Mouse (Mus musculus): Measurements from ENCODE around the gene Slit3.
A peak's percentile ranks its signal among the peaks of the same experiment; 100 is the strongest.

Slit3 gene

DNA sequence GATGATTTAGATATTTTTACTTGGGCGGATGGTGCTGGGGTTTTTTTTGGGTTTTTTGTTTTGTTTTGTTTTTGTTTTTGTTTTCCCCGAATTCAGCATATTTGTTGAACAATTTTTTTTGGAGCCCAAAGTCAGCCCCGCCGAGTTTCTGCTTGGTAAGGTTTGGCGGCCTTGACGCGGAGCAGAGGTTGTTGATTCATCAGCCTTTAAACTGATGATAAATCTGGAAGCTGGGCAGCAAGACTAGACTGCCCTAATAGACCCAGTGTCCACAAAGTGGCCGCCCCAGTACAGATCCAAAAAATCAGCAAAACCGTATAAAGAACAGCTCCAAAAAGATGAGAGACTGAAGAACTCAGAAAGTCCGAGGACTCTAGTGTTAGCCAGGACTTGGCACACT, 421.7 kb downstream of the Slit3 start:
- no peak for DNase-seq

DNA sequence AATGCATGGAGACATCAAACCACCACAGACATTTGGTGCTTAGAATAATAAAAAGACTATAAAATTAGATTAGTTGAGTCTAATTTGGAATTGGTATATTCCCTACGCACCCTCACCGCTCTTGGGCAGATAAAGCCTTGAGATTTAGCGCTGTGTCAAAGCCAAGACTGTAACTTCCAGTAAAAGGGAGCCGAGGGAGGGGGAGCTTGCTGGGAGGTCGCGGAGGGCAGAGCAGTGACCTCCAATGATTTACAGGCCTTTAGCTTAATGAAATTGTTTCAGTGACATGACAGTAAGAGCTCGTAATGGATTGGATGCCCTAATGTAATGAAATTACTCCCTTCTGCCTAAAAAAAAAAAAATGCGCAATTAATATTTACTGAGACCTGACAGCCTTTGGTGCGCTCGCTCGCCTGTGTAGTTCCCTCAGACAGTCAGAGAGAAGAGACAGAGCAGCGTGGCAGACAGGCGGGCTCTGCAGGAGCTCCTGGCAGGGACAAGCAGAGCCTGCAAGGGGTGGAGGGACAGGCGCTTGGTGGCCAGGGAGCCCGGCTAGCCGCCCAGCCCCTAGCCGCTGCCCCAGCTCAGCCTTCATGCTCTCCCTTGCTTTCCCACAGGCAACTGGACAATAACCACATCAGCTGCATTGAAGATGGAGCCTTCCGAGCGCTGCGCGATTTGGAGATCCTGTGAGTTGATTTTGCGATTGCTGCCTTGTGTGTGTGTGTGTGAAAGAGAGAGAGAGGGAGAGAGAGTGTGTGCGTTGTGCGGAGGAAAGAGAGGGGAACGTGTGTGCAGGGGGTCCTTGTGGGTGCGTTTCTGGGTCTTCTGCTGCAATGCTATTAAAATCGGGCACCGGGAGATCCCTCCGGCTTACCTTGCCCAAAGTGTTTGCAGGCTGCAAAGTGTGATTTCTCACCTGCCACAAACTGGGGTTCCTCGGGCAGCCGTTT, 423.4 kb downstream of the Slit3 start:
- no peak for DNase-seq

DNA sequence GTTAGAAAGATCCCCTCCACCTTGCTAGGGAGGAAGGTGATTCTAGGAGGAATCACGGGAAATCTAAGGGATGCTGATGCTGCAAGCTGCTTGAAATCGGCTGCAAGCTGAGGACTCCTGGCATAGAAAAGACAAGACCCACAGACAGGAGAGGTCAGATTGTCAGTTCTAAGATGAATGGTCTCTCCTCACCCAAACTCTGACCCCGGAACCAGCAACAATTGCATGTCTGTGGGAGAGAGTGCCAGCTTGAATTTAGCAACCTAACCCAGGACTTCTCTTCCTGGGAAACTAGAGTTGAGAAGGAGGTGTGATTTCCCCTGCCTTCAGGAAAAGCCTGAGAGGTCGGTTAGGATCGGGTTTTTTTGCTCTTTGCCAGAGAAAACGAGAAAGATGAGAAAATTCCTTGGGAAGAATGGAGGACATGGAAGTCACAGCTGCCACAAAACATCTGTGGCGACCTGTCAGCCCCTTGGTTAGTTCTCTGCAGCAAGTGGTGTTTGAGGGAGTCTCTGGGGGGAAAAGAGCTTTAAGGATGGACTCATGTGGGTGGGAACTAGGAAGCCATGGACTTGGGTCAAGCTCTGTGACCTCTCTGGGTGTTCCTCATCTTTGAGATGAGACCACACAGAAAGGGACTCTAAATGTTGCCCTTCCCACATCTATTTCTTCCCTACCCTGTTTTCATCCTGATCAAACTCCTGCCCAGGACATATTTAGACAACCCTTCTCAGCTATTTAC, 425.2 kb downstream of the Slit3 start:
- DNase-seq, result no peak

DNA sequence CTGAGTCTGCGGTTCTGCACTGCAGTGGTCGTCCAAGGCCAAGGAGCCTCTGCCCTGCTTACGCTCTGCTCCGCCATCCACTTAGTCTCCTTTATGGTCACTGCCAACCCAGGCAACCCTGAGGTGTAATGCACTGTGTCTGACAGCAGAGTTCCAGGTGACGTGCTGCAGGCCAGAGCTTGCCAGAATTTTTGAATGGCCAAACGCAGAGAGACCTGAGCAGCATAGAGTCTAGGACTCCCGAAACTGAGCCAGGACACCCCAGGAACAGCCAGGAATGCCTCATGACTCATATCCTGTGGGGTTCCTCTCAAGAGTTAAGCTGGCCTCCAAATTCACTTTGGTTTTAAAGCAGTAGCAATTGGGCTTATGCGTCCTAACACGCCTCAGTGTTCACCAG, 429.0 kb downstream of the Slit3 start:
- no peak for DNase-seq

DNA sequence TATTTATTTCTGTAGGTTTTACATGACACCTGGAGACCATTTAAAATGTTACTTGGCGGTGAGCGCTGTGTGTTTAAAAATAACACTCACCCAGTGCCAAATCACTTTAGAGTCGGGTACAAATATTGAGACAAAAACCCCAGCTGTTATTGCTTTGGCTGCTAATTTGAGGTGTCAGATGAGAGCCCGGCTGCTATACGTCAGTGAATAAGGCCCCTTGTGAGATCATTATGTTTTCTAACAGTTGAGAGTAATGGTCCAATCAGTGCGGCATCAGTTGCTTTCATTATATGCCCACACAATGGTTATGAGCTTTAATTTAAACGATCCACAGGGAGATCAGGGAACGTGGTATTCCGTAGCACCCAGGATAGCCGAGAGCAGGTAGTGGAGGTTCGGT, 435.2 kb downstream of the Slit3 start:
- DNase-seq, result no peak

GRCm38 (mm10) chr11:35557476-35557875, 436.5 kb downstream of the Slit3 start:
- DNase-seq, result peak; percentile 12

- no peak for DNase-seq
These were observed 437.3 kb downstream of the Slit3 start for GRCm38 (mm10) chr11:35558311-35558710.

DNA sequence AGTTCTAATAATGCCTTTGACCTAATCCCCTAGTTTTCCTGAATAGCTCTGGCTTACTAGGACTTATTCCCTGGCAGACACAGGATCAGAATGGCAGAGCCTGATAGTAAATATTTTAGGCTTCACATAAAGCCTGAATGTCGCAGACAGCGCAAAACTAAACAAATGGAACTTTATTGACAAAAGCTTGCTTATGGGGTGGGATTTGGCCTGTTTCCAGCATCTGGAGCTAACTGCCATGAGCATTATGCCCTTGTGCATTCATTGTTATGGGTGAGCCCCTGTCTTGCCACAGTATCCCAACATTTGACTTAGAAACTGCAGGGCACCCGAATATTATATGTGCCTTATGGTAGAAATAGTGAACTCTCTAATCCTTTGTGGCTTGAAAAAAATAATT, 438.4 kb downstream of the Slit3 start:
- no peak for DNase-seq

DNA sequence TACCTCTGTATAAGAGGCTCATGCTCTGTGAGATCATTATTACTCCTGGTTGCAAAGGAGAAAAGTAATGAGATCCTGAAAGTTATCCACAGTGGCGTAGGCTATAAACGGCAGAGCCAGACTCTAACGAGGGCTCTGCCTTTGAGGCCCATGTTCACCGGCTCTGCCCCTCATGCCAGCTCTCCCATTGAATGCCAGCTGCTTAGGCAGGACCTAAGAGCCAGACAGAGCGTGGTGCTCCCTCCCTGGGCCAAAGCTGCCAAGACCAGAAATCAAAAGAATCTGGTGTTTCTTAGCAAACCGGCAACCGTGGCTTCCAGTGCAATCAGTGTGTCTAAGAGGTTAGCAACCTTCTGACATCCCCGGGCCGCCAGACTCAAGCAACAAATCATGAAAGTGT, 440.7 kb downstream of the Slit3 start:
- no peak for DNase-seq

DNA sequence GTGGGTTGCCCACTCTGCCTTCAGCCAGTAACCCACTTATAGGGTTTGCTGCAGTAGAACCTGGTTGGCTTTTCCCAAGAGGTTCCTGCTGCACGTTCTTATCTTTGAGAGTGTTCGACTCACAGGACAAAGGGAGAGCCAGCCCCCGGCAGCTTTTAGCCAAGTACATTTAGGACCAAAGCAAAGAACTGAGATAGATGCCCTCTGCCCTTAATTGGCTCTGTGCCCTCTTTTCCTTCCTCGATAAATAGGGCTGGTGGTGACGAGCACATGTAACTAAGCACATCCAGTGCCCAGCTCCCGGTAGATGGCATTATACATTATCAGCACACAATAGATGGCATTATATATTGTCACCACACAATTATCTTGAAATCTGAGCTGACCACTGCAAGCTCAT, 444.3 kb downstream of the Slit3 start:
- DNase-seq, result no peak

- DNase-seq, result no peak
These were observed 445.7 kb downstream of the Slit3 start for GRCm38 (mm10) chr11:35566686-35567085.

DNA sequence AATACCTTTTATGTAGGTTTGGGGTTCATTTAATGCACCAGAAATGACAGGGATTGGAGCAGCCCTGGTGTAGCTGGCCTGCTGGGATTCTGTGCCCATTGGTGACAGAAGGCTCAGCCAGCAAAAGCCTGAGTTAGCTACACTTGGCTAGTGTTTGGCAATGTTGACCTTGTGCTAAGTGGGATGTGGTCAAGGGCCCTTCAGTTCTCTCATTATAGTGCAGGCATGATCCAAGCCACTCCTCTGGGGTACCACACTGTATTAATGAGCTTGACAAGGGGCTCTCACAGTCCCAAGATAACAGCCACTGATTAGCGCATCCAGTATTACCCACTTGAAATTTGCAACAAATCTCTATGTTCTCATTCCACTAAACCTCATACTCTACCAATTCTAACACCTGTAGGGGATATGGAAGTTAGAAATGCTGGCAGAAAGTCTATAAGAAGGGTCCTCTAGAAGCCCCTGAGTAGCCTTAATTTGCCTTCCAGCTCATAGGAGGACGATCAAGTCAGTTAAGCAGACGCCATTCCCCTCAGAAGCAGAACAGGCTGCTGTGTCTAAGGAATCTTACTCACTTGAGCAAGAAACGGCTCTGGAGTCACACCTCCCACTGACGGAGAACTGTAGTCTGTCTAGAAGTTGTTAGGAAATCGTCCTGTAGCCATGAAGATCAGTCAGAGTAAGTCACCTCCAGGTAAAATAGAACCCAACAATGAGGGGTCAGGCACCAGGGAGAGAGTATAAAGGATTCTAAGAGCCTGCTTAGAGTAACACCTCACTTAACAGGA, 448.3 kb downstream of the Slit3 start:
- peak; percentile 42 for DNase-seq

DNA sequence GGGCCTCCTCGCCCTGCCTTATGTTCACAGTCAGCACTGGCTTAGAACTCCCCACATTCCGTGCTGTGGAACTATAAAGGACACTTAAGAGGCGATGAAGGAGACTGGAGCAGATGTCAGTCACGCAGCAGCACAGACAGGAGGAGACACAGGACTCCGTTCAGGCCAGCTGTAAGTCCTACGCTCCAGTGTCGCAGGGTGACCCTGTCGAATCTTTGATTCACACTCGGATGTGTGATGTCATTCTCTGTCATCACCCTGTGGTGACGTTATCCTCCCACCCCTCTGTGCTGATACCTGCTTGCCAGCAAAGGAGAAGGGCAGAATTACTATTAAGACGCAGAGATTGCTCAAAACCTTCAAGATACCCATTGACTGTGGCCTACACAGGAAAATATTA, 448.9 kb downstream of the Slit3 start:
- no peak for DNase-seq

- no peak for DNase-seq
These were observed 450.9 kb downstream of the Slit3 start for GRCm38 (mm10) chr11:35571910-35572309.

GRCm38 (mm10) chr11:35578796-35579195, 457.8 kb downstream of the Slit3 start:
- DNase-seq, result no peak

DNA sequence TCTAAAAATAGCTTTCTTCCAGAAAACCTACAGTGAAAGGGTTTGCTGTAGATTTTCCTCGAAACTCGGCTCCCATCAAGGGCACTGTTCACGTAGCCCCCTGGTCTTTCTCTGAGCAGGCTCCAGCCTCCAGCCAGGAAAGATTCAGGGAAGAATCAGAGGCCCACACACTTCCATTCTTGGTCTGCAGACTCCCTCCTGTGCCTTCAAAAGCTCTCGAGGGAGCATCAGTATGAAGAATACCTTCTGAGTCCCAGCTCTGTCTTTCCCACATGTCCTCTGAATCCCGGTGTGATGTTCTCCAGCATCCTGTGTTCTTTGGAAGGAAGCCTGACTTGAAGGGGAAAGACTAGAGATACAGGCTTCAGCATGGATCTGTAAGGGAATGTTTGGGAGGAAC, 461.6 kb downstream of the Slit3 start:
- DNase-seq, result no peak

GRCm38 (mm10) chr11:35583633-35584032, 462.6 kb downstream of the Slit3 start:
- no peak for DNase-seq

DNA sequence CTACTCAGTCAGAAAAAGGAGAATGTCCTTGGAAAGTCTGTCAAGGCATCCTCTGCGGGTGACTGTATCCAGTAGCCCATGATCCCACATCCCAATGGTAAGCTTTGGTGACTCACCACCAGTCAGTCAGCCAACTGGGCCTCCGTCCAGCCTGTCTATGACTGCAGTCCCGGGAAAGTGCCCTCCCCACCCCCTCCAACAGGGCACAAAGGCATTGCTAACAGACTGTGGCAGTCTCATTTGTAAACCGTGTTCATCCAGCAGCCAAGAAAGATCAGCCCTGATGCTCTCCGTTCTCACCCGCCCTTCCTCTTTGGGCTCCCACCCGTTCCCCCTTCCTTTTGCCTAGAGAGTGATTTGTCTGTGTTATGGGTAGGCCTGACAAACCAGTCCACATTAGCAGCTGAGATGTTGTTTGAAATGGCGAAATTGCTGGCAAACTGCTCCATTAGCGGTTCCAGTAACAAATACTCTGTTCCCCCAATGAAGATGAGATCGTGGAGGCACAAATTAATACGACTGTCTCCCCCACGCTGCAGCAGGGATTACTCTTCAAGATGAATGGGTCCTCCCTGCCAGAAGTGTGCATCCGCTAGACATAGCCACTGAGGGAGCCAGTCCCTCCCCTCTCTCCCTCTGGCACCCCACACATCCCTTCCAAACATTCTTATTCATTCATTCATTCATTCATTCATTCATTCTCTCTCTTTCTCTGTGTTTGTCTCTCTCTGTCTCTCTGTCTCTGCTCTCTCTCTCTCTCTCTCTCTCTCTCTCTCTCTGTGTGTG, 466.3 kb downstream of the Slit3 start:
- peak; percentile 81 for DNase-seq

GRCm38 (mm10) chr11:35589892-35590291, 468.9 kb downstream of the Slit3 start:
- DNase-seq, result no peak

GRCm38 (mm10) chr11:35593146-35594034, 472.4 kb downstream of the Slit3 start:
- DNase-seq, result no peak

DNA sequence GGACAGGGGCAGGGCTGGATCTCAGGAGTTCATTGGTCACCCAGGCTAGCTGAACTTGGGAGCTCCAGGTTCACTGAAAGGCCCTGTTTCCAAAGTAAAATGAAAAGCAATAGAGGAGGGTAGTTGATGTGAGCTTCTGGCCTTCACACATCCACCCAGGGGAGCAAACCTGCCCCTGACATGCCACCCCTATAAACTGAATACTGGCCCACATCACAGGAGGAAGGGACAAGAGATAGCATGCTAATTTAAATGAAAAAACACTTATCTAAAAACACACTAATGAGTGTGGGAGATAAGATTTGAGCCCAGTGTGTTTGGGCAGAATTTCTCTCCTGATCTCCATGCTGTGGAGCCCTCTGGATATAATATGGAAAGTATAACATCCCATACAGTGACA, 475.0 kb downstream of the Slit3 start:
- no peak for DNase-seq
